ENCODE assay signal across 10 mouse cellular contexts in genomic region chr13:109053242-109054018, GRCm38 (mm10).
DNase-seq lines count a peak whose midpoint lies in the region; ATAC-seq lines count a peak whose summit lies in the region.
"Had no signal": no experiment of that assay in that cellular context is flagged by ENCODE, and none has a peak within 500 bp of the region (broad histone marks: within the 10 kb centered on the region; RNA-seq: fewer than 3 reads in every experiment).

No protein-coding gene starts in this region.

- 72% methylated on average over 10 of the region's 10 CpGs for WGBS in heart, embryonic 10.5 days
- WGBS in neural tube, embryonic 12.5 days = 62% methylated on average over 10 of the region's 10 CpGs

- no peaks in the 10 kb centered on the region for H3K36me3 ChIP-seq in heart, embryonic 10.5 days
- no peaks in the 10 kb centered on the region for H3K36me3 ChIP-seq in neural tube, embryonic 12.5 days
- H3K36me3 ChIP-seq: embryonic facial prominence, embryonic 12.5 days; limb, embryonic 13.5 days had no signal

- no peak overlapping the region for H3K4me3 ChIP-seq in heart, embryonic 10.5 days
- no peak overlapping the region for H3K4me3 ChIP-seq in neural tube, embryonic 12.5 days
- H3K4me3 ChIP-seq: embryonic facial prominence, embryonic 12.5 days; limb, embryonic 13.5 days had no signal

- ATAC-seq in neural tube, embryonic 12.5 days (ENCODE audit: low FRiP score, low read depth) = peak; percentile 72

- H3K9me3 ChIP-seq in heart, embryonic 10.5 days = no peaks in the 10 kb centered on the region
- no peaks in the 10 kb centered on the region for H3K9me3 ChIP-seq in neural tube, embryonic 12.5 days
- H3K9me3 ChIP-seq: embryonic facial prominence, embryonic 12.5 days; limb, embryonic 13.5 days had no signal

- H3K4me2 ChIP-seq in neural tube, embryonic 12.5 days (replicated peaks) = peak overlapping the region; percentile 25; the same call in 1 of the 2 replicates
- H3K4me2 ChIP-seq: embryonic facial prominence, embryonic 12.5 days; limb, embryonic 13.5 days had no signal

- intact Hi-C loops in heart, postnatal 10 days (cut with DNase I) = no loop called here
- intact Hi-C loops in gastrocnemius, postnatal 36 days (cut with DNase I) = no loop called here

- no peaks in the 10 kb centered on the region for H3K27me3 ChIP-seq in heart, embryonic 10.5 days (ENCODE audit: insufficient read depth, poor library complexity, severe bottlenecking)
- H3K27me3 ChIP-seq in neural tube, embryonic 12.5 days (replicated peaks) = no peaks in the 10 kb centered on the region
- H3K27me3 ChIP-seq: embryonic facial prominence, embryonic 12.5 days; limb, embryonic 13.5 days had no signal

- peak; percentile 14 to 30 for DNase-seq in heart, postnatal 10 days
- DNase-seq in heart, embryonic 10.5 days (ENCODE audit: low spot score) = no peak
- DNase-seq in cerebellum, postnatal 10 days = peak; percentile 94
- DNase-seq in kidney, postnatal 36 days = peak; percentile 37 to 42
- no peak for DNase-seq in gastrocnemius, postnatal 36 days
- no peak for DNase-seq in thymus, adult 18-20 months
- DNase-seq in spleen, adult 12 weeks (ENCODE audit: low spot score) = no peak

- H3K9ac ChIP-seq in neural tube, embryonic 12.5 days = no peak overlapping the region
- H3K9ac ChIP-seq: embryonic facial prominence, embryonic 12.5 days; limb, embryonic 13.5 days had no signal

- no peak overlapping the region for H3K27ac ChIP-seq in heart, embryonic 10.5 days
- no peak overlapping the region for H3K27ac ChIP-seq in neural tube, embryonic 12.5 days
- H3K27ac ChIP-seq: embryonic facial prominence, embryonic 12.5 days; limb, embryonic 13.5 days had no signal

- H3K4me1 ChIP-seq in heart, embryonic 10.5 days = no peaks in the 10 kb centered on the region
- H3K4me1 ChIP-seq in neural tube, embryonic 12.5 days = no peaks in the 10 kb centered on the region
- H3K4me1 ChIP-seq: embryonic facial prominence, embryonic 12.5 days had no signal

Comparison
In these comparisons a context has a peak if more than half of its experiments do, and no peak if none do; other contexts are left out.
1. DNase-seq: peak in heart, postnatal 10 days (2 of 2), cerebellum, postnatal 10 days (2 of 2) and kidney, postnatal 36 days (2 of 2); none in heart, embryonic 10.5 days (single experiment), gastrocnemius, postnatal 36 days (0 of 2), thymus, adult 18-20 months (0 of 2) and spleen, adult 12 weeks (single experiment).